ENCODE assay signal across 13 mouse cellular contexts in genomic region chr13:46545081-46545480, GRCm38 (mm10). TPM values are rescaled to one million over a fixed set of nuclear protein-coding genes. Genes with fewer than 3 reads are reported as not detected.
A peak's percentile ranks its signal among the peaks of the same experiment; 100 is the strongest.
DNase-seq lines count a peak whose midpoint lies in the region; ATAC-seq and TF ChIP-seq lines count a peak whose summit lies in the region.
"Had no signal": no experiment of that assay in that cellular context is flagged by ENCODE, and none has a peak within 500 bp of the region (broad histone marks: within the 10 kb centered on the region; RNA-seq: fewer than 3 reads in every experiment).

No protein-coding gene starts in this region.

- no peaks in the 10 kb centered on the region for H3K36me3 ChIP-seq in embryonic facial prominence, embryonic 11.5 days (replicated peaks; ENCODE audit: control insufficient read depth, insufficient read depth, low read depth, low read length)
- H3K36me3 ChIP-seq in hindbrain, embryonic 14.5 days (replicated peaks; ENCODE audit: control insufficient read depth, insufficient read depth): no peaks in the 10 kb centered on the region
- H3K36me3 ChIP-seq in midbrain, postnatal 0 days (ENCODE audit: insufficient read depth, low read length): no peaks in the 10 kb centered on the region

- no peak for TF ChIP-seq POLR2A in brain, embryonic 14.5 days (IDR thresholded peaks at IDR 0.05; ENCODE audit: borderline replicate concordance, extremely low read depth, insufficient read depth, insufficient read length, poor library complexity, severe bottlenecking)

- no peaks in the 10 kb centered on the region for H3K4me1 ChIP-seq in embryonic facial prominence, embryonic 11.5 days (ENCODE audit: control insufficient read depth, insufficient read depth, low read length)
- peaks cover 27% of the 10 kb centered on the region for H3K4me1 ChIP-seq in hindbrain, embryonic 14.5 days (replicated peaks; ENCODE audit: control insufficient read depth, insufficient read depth, low read length)
- H3K4me1 ChIP-seq in midbrain, postnatal 0 days (ENCODE audit: insufficient read depth, low read length): peaks cover 12% of the 10 kb centered on the region; the same call in 1 of the 2 replicates

- no peak overlapping the region for H3K27ac ChIP-seq in embryonic facial prominence, embryonic 11.5 days (replicated peaks; ENCODE audit: low read depth, low read length)
- peak overlapping the region; percentile 66 for H3K27ac ChIP-seq in hindbrain, embryonic 14.5 days
- no peak overlapping the region for H3K27ac ChIP-seq in midbrain, postnatal 0 days (ENCODE audit: low read depth, low read length)

- peak; percentile 82 for DNase-seq in brain, embryonic 14.5 days (ENCODE audit: low read depth)
- peak; percentile 20 for DNase-seq in embryonic facial prominence, embryonic 11.5 days (ENCODE audit: low spot score)
- DNase-seq in hindbrain, embryonic 14.5 days (ENCODE audit: low spot score): peak; percentile 36
- DNase-seq in midbrain, postnatal 0 days (ENCODE audit: low spot score): peak; percentile 39
- DNase-seq in c-Kit-positive CD71-positive TER-119-positive erythroid progenitor cells, embryonic 14.5 days (ENCODE audit: low spot score): no peak
- DNase-seq in kidney, postnatal 10 days: no peak
- no peak for DNase-seq in yolk sac, embryonic 10.5 days (ENCODE audit: low spot score)
- no peak for DNase-seq in spleen, postnatal 4 days (ENCODE audit: low spot score in 2 of 2)
- DNase-seq: adrenal gland, postnatal 10 days; heart, postnatal 36 days; kidney, adult 18-20 months; lung, embryonic 14.5 days had no signal

- H3K4me2 ChIP-seq in embryonic facial prominence, embryonic 11.5 days (ENCODE audit: low read depth, low read length): no peak overlapping the region
- H3K4me2 ChIP-seq in hindbrain, embryonic 14.5 days (replicated peaks): 0 out of 2 replicates have a peak overlapping the region, but pooled peaks have one; percentile 19
- H3K4me2 ChIP-seq in midbrain, postnatal 0 days (ENCODE audit: low read depth, low read length, poor library complexity, severe bottlenecking): no peak overlapping the region
- H3K4me2 ChIP-seq: lung, embryonic 14.5 days had no signal

- ATAC-seq in embryonic facial prominence, embryonic 11.5 days (replicated peaks; ENCODE audit: insufficient number of reproducible peaks, low FRiP score, low TSS enrichment, low read depth): no peak
- no peak for ATAC-seq in hindbrain, embryonic 14.5 days (ENCODE audit: low FRiP score)
- no peak for ATAC-seq in midbrain, postnatal 0 days (ENCODE audit: low FRiP score)

- WGBS in embryonic facial prominence, embryonic 11.5 days: 38% methylated on average over 8 of the region's 9 CpGs
- WGBS in hindbrain, embryonic 14.5 days: 7% methylated on average over 8 of the region's 9 CpGs
- 17% methylated on average over 9 of the region's 9 CpGs for WGBS in midbrain, postnatal 0 days

- no peaks in the 10 kb centered on the region for H3K27me3 ChIP-seq in embryonic facial prominence, embryonic 11.5 days (ENCODE audit: control insufficient read depth, insufficient read depth, low read length)
- H3K27me3 ChIP-seq in hindbrain, embryonic 14.5 days (ENCODE audit: control insufficient read depth, insufficient read depth, low read length): no peaks in the 10 kb centered on the region
- no peaks in the 10 kb centered on the region for H3K27me3 ChIP-seq in midbrain, postnatal 0 days (ENCODE audit: insufficient read depth, low read length)

- no peak for TF ChIP-seq CTCF in brain, embryonic 14.5 days (IDR thresholded peaks at IDR 0.05; ENCODE audit: borderline replicate concordance, extremely low read depth, insufficient read depth, insufficient read length)
- TF ChIP-seq CTCF in midbrain, postnatal 0 days (IDR thresholded peaks at IDR 0.05): no peak

- H3K4me3 ChIP-seq in embryonic facial prominence, embryonic 11.5 days (ENCODE audit: low read depth, low read length): no peak overlapping the region
- no peak overlapping the region for H3K4me3 ChIP-seq in hindbrain, embryonic 14.5 days (replicated peaks; ENCODE audit: low read length)
- H3K4me3 ChIP-seq in midbrain, postnatal 0 days (ENCODE audit: low read depth, low read length): no peak overlapping the region
- H3K4me3 ChIP-seq: erythroblast, embryonic 14.5 days had no signal

- H3K9ac ChIP-seq in embryonic facial prominence, embryonic 11.5 days (replicated peaks; ENCODE audit: low read length): no peak overlapping the region
- no peak overlapping the region for H3K9ac ChIP-seq in hindbrain, embryonic 14.5 days
- no peak overlapping the region for H3K9ac ChIP-seq in midbrain, postnatal 0 days (replicated peaks; ENCODE audit: low read length, poor library complexity, severe bottlenecking)
- H3K9ac ChIP-seq: lung, embryonic 14.5 days had no signal

- H3K9me3 ChIP-seq in embryonic facial prominence, embryonic 11.5 days (replicated peaks; ENCODE audit: control insufficient read depth, low read length): no peaks in the 10 kb centered on the region
- H3K9me3 ChIP-seq in hindbrain, embryonic 14.5 days (ENCODE audit: control insufficient read depth, low read length): no peaks in the 10 kb centered on the region
- no peaks in the 10 kb centered on the region for H3K9me3 ChIP-seq in midbrain, postnatal 0 days (ENCODE audit: low read length)

RNA-seq across cellular contexts. Expression of gene Cap2, which starts 43.4 kb away (rescaled TPM):
- 13.0 and 18.3 TPM in 2 replicates for polyA plus RNA-seq in brain, embryonic 14.5 days (2012; rRNA removed)
- polyA plus RNA-seq in embryonic facial prominence, embryonic 11.5 days (2014; fragmentation: Nextera tagmentation; extraction: Ambion mirVana): 7.9 and 8.8 TPM in 2 replicates
- polyA plus RNA-seq in hindbrain, embryonic 14.5 days (2014; fragmentation: Nextera tagmentation; extraction: Ambion mirVana): 7.3 and 8.8 TPM in 2 replicates
- total RNA-seq in midbrain, postnatal 0 days (2014; rRNA removed): 17.5 and 21.9 TPM in 2 replicates
- polyA plus RNA-seq in midbrain, postnatal 0 days (2015; fragmentation: Nextera tagmentation; extraction: Ambion mirVana): 11.7 and 13.1 TPM in 2 replicates
- polyA plus RNA-seq: erythroblast, embryonic 14.5 days had no signal

Comparison
In these comparisons a context has a peak if more than half of its experiments do, and no peak if none do; other contexts are left out.
1. DNase-seq: peak in brain, embryonic 14.5 days (single experiment), embryonic facial prominence, embryonic 11.5 days (single experiment), hindbrain, embryonic 14.5 days (single experiment) and midbrain, postnatal 0 days (single experiment); none in c-Kit-positive CD71-positive TER-119-positive erythroid progenitor cells, embryonic 14.5 days (single experiment), kidney, postnatal 10 days (single experiment), yolk sac, embryonic 10.5 days (single experiment) and spleen, postnatal 4 days (0 of 2).